Mouse (Mus musculus) erythroblast, embryonic 14.5 days (primary cell): ENCODE data around the gene Zfp428. TPM values are rescaled to one million over a fixed set of nuclear protein-coding genes. Genes with fewer than 3 reads are reported as not detected.
A peak's percentile ranks its signal among the peaks of the same experiment; 100 is the strongest.

Experiments
- H3K27me3 ChIP-seq: 2 replicates; pipeline ENCODE4 v1.6.1; 2012; ENCODE audit warnings: inconsistent platforms; ENCODE audit not compliant: control insufficient read depth
- H3K36me3 ChIP-seq: 2 replicates; pipeline ENCODE4 v1.6.1; 2012; ENCODE audit warnings: mild to moderate bottlenecking, inconsistent platforms; ENCODE audit not compliant: control insufficient read depth
- H3K4me1 ChIP-seq: 2 replicates; pipeline ENCODE4 v1.6.1; 2012; ENCODE audit warnings: inconsistent platforms; ENCODE audit not compliant: control insufficient read depth
- H3K4me3 ChIP-seq: replicated peaks from 2 replicates; pipeline ENCODE3; 2012; ENCODE audit warnings: moderate library complexity, mild to moderate bottlenecking, inconsistent platforms
- H3K9me3 ChIP-seq: 2 replicates; pipeline ENCODE4 v1.6.1; 2012; ENCODE audit warnings: low read length, inconsistent platforms, mixed read lengths; ENCODE audit not compliant: control insufficient read depth
- GATA1 ChIP-seq: IDR thresholded peaks from 2 replicates; pipeline ENCODE4 v1.6.1; 2012; ENCODE audit warnings: low read length, inconsistent platforms, mixed read lengths
- TAL1 ChIP-seq: IDR thresholded peaks from 3 replicates; pipeline ENCODE4 v1.6.1; 2012; ENCODE audit warnings: low read length, inconsistent platforms, mixed read lengths
- polyA plus RNA-seq: library from polyadenylated mRNA; stranded (reverse); fragments of >175 nt; gene quantifications from 2 replicates; pipeline ENCODE4 v1.2.3, GENCODE M21; 2012

The Zfp428 gene
- polyA plus RNA-seq, 1 experiment, result 0.55 TPM

DNA sequence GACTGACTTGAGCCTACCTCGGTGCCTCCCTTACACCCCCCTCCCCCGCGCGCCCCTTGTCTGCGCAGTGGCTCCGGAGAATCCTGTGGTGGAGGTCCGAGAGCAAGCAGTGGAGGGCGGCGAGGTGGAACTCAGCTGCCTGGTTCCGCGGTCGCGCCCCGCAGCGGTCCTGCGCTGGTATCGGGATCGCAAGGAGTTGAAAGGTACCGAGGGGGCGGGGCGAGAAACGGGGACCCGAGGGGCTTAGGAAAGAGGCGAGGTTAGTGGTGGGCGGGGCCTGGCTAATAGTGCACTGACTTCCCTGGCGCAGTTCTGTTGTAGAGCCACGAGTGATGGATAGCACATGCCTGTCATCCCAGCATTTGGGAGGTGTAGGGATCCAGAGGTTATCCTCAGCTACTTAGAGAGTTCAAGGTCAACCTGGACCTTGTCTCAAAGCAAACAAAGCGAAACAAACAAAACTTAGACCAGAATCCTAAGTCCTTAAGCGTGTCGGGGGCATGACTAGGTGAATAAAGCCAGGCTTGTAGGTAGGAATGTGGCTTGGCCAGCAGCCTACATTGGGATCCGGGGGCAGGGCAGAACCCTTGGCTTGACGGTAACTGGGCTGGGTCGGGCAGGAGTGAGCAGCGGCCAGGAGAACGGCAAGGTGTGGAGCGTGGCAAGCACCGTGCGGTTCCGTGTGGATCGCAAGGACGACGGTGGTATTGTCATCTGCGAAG, 6.8 kb upstream of the Zfp428 start:
- TF ChIP-seq GATA1 (no peak), TAL1 (no peak)
- Histone ChIP-seq H3K36me3 (no peaks in the 10 kb centered on the region), H3K27me3 (peaks cover 70% of the 10 kb centered on the region), H3K9me3 (peaks cover 9% of the 10 kb centered on the region), H3K4me1 (peaks cover 5% of the 10 kb centered on the region), H3K4me3 (no peak overlapping the region)

GRCm38 (mm10) chr7:24500929-24501328, 5.9 kb upstream of the Zfp428 start:
- Histone ChIP-seq H3K4me3 (no peak overlapping the region), H3K36me3 (no peaks in the 10 kb centered on the region), H3K4me1 (peaks cover 7% of the 10 kb centered on the region), H3K9me3 (peaks cover 9% of the 10 kb centered on the region), H3K27me3 (peaks cover 79% of the 10 kb centered on the region)
- no peak for TF ChIP-seq GATA1
- no peak for TF ChIP-seq TAL1

GRCm38 (mm10) chr7:24501492-24501891, 5.3 kb upstream of the Zfp428 start:
- Histone ChIP-seq H3K4me3 (no peak overlapping the region), H3K36me3 (no peaks in the 10 kb centered on the region), H3K9me3 (peaks cover 9% of the 10 kb centered on the region), H3K4me1 (peaks cover 9% of the 10 kb centered on the region), H3K27me3 (peaks cover 85% of the 10 kb centered on the region)
- no peak for TF ChIP-seq GATA1
- TF ChIP-seq TAL1, result no peak

- TF ChIP-seq TAL1 (no peak), GATA1 (no peak)
- Histone ChIP-seq H3K27me3 (peaks cover 80% of the 10 kb centered on the region), H3K4me3 (no peak overlapping the region), H3K4me1 (peaks cover 25% of the 10 kb centered on the region), H3K9me3 (peaks cover 9% of the 10 kb centered on the region), H3K36me3 (no peaks in the 10 kb centered on the region)
Measured at GRCm38 (mm10) chr7:24504004-24504403, 2.8 kb upstream of the Zfp428 start.

DNA sequence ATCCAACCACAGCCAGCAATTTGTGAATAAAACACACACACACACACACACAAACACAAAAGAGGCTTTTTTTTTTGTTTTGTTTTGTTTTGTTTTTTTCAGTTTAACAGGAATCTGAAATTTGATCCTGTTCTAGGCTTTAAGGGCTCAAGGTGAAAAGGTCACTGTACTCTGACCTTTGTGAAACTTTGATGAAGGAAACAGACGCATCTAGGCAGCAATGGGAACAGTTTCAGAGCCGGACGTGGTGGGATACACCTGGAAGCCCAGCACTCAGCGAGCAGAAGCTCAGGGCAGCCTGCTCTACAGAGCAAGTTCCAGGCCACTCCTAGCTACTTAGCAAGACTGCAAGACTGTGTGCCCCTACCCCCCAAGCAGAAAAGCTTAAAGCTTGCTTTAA, 1.9 kb upstream of the Zfp428 start:
- no peaks in the 10 kb centered on the region for H3K36me3 ChIP-seq
- H3K9me3 ChIP-seq, result peaks cover 9% of the 10 kb centered on the region
- no peak overlapping the region for H3K4me3 ChIP-seq
- TF ChIP-seq TAL1, result no peak
- TF ChIP-seq GATA1, result no peak
- peaks cover 25% of the 10 kb centered on the region for H3K4me1 ChIP-seq
- H3K27me3 ChIP-seq, result peaks cover 71% of the 10 kb centered on the region

- Histone ChIP-seq H3K36me3 (no peaks in the 10 kb centered on the region), H3K4me3 (no peak overlapping the region), H3K4me1 (peaks cover 23% of the 10 kb centered on the region), H3K27me3 (peaks cover 65% of the 10 kb centered on the region), H3K9me3 (peaks cover 4% of the 10 kb centered on the region)
- no peak for TF ChIP-seq GATA1
- no peak for TF ChIP-seq TAL1
Measured at GRCm38 (mm10) chr7:24505447-24506064, 1.2 kb upstream of the Zfp428 start.

- no peaks in the 10 kb centered on the region for H3K36me3 ChIP-seq
- no peak for TF ChIP-seq TAL1
- TF ChIP-seq GATA1, result no peak
- H3K9me3 ChIP-seq, result no peaks in the 10 kb centered on the region
- H3K27me3 ChIP-seq, result peaks cover 60% of the 10 kb centered on the region
- H3K4me3 ChIP-seq, result no peak overlapping the region
- H3K4me1 ChIP-seq, result peaks cover 23% of the 10 kb centered on the region
Measured at GRCm38 (mm10) chr7:24506065-24506459, 744 bp upstream of the Zfp428 start.

GRCm38 (mm10) chr7:24506476-24506837, 349 bp upstream of the Zfp428 start:
- Histone ChIP-seq H3K27me3 (peaks cover 56% of the 10 kb centered on the region), H3K4me1 (peaks cover 21% of the 10 kb centered on the region), H3K36me3 (no peaks in the 10 kb centered on the region), H3K9me3 (no peaks in the 10 kb centered on the region), H3K4me3 (peak overlapping the region; percentile 82)
- TF ChIP-seq GATA1, result no peak
- no peak for TF ChIP-seq TAL1

DNA sequence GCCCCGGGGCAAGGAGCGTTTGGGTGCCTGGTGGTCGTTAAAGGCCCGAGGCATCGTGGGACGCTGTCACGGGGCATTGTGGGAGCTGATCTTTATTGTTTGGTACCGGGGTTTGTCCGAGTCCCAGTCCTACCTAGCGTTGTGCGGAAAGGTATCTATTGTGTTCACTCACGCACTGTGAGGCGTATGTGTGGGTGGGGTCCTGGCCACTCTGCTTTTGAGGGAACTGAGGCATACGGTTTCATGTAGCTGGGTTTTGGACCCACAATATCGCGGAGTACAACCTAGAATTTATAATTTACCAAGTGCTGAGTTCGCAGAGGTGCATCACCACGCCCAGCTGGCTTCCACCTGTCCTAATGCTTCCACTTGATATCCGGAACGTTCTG, 914 bp downstream of the Zfp428 start:
- H3K36me3 ChIP-seq, result no peaks in the 10 kb centered on the region
- peak overlapping the region; percentile 82 for H3K4me3 ChIP-seq
- H3K4me1 ChIP-seq, result peaks cover 20% of the 10 kb centered on the region
- TF ChIP-seq TAL1 (no peak), GATA1 (no peak)
- H3K27me3 ChIP-seq, result peaks cover 44% of the 10 kb centered on the region
- no peaks in the 10 kb centered on the region for H3K9me3 ChIP-seq
